Mouse (Mus musculus) thymus, adult 18-20 months (tissue): ENCODE measurements at regions not wholly inside any gene's neighbourhood (a gene's known extent, or its start where the extent isn't known, plus 50 kb on each side); places are given as distances from the start of the nearest gene placed in this dataset.

Source experiments
- DNase-seq, 2 experiments: peaks; one replicate each; pipeline ENCODE4 v3.0.0; 2022; ENCODE audit warnings: mixed read lengths in 2 of 2

DNA sequence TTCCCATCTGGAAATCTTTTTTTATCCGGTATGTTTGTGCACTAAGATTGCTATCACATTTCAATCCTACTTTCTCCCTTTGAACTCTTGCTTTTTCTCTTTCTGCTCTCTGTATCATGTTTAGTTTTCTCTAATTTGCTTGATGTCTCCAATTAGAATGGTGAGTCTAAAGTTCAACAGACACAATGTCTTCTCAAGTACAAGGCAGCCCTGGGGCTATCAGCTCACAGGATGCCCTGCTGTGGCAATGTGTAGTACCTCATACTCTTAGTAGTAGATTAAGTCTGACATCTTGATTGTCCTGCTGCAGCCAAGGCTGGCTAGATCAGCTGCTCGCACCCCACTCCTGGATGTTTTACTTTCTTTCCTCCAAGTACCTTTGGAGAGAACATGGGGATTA lies 186.4 kb downstream of the Irs2 start:
- DNase-seq: no peak

DNA sequence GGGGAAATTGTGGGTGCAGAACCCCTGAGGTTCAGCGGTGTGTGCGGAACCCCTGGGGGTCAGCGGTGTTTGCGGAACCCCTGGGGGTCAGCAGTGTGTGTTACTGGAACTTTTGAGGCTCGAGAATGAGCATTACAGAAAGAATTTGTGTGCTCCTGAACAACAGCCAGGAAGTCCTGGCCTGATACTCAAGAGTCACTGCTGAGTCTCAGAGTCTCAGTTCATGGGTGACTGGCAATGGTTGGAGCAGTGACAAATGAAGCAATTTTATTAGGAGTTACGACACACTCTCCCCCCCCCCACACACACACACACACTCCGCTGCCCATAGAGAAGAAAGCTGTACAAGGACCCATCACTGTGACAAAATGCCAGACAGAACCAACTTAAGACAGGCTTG lies 193.8 kb downstream of the Irs2 start:
- no peak for DNase-seq

- DNase-seq: no peak
Measured at GRCm38 (mm10) chr8:10812060-10812670, 196.1 kb downstream of the Irs2 start.

GRCm38 (mm10) chr8:10807040-10807439 lies 201.2 kb downstream of the Irs2 start:
- no peak for DNase-seq

- DNase-seq: no peak
Measured at GRCm38 (mm10) chr8:10805405-10806151, 202.7 kb downstream of the Irs2 start.

DNA sequence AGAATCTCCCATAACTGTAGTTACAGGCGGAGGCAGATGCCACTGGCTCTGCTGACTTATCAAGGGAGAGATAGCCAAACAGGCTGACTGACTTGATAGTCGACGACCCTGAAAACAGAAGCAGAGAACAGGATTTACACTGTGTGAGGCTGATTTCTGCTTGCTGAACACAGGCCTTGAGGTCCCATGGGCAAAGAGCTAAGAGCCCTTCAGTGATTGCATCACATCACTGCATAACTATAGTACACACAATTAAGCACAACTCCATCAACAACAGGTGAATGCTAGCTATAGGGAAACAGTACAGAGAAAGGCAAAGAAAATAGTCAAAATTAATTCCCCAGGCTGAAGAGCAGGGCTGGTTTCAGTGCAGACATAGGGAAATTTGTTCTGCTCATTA lies 203.3 kb downstream of the Irs2 start:
- no peak for DNase-seq

- no peak for DNase-seq
Measured at GRCm38 (mm10) chr8:10802003-10802402, 206.3 kb downstream of the Irs2 start.

- DNase-seq: no peak
Measured at GRCm38 (mm10) chr8:10801580-10801979, 206.7 kb downstream of the Irs2 start.

GRCm38 (mm10) chr8:10798444-10798843 lies 209.8 kb downstream of the Irs2 start:
- no peak for DNase-seq

DNA sequence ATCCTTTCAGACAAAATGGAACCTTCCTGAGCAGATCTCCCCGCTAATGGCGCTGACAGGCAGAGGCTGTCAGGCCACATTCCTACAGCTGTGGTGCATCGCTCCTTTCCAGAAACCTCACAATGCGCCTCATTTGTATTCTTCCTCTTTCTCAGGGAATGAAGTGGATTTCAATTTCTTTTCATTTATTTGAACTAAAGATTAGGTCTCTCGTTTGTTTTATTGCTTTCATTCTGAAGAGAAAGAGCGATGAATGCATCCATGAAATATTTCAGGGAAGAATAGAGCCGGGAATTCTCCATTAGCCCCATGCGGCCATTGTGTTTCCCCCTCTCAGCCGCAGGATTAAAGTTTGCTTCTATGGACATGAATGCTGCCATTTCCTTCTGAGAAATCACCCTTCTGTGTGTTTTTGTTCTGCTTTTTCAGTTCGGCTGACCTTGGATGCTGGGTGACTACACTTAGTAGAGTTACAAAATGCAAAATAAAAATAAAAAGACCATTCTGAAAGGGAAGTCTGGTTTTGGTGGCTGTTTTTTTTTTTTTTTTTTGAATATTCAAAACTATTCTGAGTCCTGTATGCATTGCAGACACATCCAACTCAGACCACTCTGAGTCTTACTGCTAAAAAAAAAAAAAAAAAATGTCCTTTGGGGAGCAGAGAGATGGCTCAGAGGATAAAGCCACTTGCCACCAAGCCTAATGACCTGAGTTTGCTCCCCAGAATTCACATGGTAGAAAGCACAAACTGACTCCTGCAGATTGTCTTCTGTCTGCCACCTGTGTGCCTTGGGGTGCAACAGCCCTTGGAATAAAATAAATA lies 213.7 kb downstream of the Irs2 start:
- DNase-seq: no peak

GRCm38 (mm10) chr8:10793670-10794366 lies 214.4 kb downstream of the Irs2 start:
- no peak for DNase-seq

GRCm38 (mm10) chr8:10788496-10789200 lies 219.6 kb downstream of the Irs2 start:
- DNase-seq: no peak

DNA sequence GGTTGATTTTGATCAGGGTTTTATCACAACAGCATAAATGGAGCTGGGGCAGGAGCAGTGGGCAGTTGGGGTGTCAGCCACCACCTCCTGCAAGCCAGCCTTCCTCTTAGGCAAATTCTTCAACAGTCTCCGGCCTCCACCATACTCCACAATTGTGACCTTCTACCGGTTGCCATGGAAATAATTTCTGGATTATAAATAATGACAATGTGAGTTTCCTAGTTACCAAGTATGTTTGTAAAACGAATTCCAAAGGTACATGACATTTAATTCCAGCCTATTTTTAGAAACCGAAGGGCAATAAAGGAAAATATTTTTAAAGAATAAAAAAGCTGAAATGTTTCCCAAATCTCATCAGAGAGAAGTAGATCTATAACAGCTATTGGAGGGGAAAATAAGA lies 222.5 kb downstream of the Irs2 start:
- no peak for DNase-seq

GRCm38 (mm10) chr8:10785311-10785710 lies 222.9 kb downstream of the Irs2 start:
- DNase-seq: no peak

DNA sequence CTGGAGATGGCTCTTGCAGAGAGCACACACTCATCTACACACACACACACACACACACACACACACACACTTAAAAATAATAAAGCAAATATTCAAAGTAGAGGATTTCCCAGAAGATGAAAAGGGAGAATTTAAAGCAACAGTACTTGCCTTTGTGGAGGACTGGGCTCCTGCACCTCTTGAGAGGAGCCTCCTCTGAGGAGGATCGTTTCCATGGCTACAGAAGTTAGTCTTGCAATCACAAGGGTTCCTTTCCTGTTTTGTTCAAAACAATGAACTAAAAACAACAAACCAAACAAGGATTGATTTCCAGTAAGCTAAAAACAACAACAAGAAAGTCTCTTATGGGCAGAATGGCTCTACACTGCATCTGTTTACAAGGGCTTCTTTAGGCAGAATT lies 223.8 kb downstream of the Irs2 start:
- no peak for DNase-seq

DNA sequence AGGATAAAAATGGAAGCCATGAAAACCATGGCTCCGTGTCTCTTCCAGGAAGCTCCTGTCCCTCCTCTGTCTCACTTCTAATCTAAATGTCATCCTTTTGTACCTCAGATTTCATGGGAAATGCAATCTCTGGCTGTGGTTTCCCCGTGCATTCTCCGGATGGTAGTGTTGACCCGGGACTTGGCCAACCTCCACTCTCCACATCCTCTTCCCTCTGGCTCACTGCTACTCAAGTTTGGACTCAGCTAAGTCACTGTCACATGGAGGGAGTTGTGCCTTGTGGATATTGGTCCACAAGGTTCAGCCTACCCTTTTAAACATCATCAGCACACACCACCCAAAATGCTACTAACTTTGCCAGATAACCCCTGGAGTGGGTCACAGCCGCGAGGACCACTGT lies 226.4 kb downstream of the Irs2 start:
- DNase-seq: no peak

- no peak for DNase-seq
Measured at GRCm38 (mm10) chr8:10779636-10780035, 228.6 kb downstream of the Irs2 start.

DNA sequence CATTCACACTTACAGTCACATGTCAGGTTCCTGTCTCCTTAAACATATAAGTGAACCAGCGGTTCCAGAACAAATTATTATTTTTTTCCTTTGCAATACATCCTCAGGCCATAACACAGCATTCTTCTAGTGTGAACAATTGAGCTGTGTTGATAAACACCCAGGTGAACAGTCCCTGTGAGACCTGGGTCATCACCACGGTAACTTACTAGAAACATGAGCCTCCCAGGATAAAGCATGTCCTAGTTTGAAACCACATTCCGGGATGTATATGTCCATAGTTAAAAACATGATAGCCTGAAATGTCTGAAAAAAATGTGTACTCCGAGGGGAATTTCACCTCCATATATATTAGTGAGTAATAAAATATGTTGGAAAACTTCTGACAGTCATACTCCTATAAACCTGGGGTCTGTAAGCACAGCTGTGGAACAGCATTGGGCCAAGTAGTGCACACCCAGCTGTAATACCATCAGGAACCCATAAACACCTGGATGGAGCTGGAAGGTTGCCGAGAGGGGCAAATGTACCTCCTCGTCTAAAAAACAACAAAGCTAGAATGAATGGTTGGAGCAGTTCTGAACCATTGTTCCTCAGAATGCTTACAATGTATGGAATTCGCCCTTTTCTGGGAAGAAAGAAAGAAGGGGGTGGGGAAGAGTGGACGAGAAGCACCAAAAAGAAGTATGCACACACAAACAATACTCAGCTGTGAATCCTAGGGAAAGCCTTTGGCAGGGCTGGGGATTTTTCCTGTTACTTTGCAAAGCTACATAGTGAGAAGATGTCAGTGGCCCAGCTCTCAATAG lies 232.9 kb downstream of the Irs2 start:
- DNase-seq: no peak

DNA sequence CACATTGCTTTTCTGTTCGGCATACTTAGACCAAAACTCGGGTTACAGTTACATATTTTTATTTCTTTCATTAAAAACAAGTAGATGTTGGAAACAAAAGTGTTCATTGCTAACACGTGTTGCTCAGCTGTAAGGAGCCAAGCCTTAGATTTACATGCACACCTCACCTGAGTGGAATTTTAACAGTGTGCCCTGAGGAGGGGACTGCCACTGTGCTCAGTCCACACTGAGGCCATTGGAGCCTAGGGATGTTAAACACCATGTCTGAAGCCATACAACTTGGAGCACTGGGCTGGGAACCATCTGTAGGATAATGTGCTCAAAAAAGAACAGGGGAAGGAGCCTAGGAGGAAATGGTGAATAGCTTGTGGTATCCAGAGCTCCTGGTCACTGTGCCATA lies 233.5 kb downstream of the Irs2 start:
- DNase-seq: no peak

DNA sequence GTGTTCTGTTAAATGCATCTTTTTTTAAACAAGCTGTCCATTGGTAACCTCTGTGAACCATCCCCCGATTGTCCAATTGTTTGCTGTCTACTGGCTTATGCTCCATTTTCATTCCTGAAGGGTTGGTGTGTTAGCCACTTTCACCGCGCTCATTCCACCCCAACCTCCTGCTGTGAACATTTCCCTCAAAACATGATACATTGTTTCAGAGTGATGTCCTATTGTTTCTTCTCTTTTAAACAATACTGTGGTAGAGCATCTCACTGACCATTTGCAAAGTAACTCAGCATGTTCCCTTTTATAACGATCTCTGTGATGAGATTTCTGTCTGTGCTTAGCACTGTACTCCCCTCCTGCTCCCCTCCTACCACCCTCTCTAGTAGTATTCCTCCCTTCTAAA lies 240.1 kb downstream of the Irs2 start:
- DNase-seq: no peak

- DNase-seq: no peak
Measured at GRCm38 (mm10) chr8:10763907-10764306, 244.4 kb downstream of the Irs2 start.
